8 mouse cellular contexts compared by ENCODE assay signal in genomic region chr16:90727233-90728115, GRCm38 (mm10). TPM values are rescaled to one million over a fixed set of nuclear protein-coding genes. Genes with fewer than 3 reads are reported as not detected.
A peak's percentile ranks its signal among the peaks of the same experiment; 100 is the strongest.
DNase-seq lines count a peak whose midpoint lies in the region; ATAC-seq lines count a peak whose summit lies in the region.

TSS of gene Mis18a (minus strand) at chr16:90727404.

- DNase-seq in adipocyte (ENCODE audit: low spot score): peak; percentile 98
- peak; percentile 98 for DNase-seq in embryo, embryonic 10 days (ENCODE audit: low spot score)
- DNase-seq in gastrocnemius, postnatal 10 days: peak; percentile 96
- peak; percentile 98 for DNase-seq in induced T-regulatory cell, adult 2 months (ENCODE audit: low read depth)
- peak; percentile 87 to 95 for DNase-seq in left cerebral cortex, adult 9 months (ENCODE audit: low spot score in 2 of 2)
- DNase-seq in right cerebral cortex, postnatal 14 days: peak; percentile 97
- peak; percentile 93 to 95 for DNase-seq in urinary bladder, postnatal 36 days (ENCODE audit: low spot score in 2 of 2)

- peak; percentile 89 for ATAC-seq in megakaryocyte progenitor cell, adult 5-6 weeks (replicated peaks; ENCODE audit: poor library complexity)

RNA-seq across cellular contexts. Expression of gene Mis18a, which starts in this region (rescaled TPM):
- total RNA-seq in gastrocnemius, postnatal 10 days (2021): 1 to 10 TPM; 3.4 to 4.8 TPM
- total RNA-seq in megakaryocyte progenitor cell, adult 5-6 weeks (2015): 76.3 and 83.9 TPM in 2 replicates
- total RNA-seq in megakaryocyte progenitor cell, adult 5-6 weeks (2017): 49.4 and 49.8 TPM in 2 replicates

Comparison
In these comparisons a context has a peak if more than half of its experiments do, and no peak if none do; other contexts are left out.
1. Peak in every context shown above with its lines: DNase-seq and ATAC-seq.
2. RNA of gene Mis18a (total RNA-seq): 49.4 to 83.9 TPM in megakaryocyte progenitor cell, adult 5-6 weeks; 3.4 to 4.8 TPM in gastrocnemius, postnatal 10 days; every median in the first group is over 4 times any median in the second.